Mouse (Mus musculus) megakaryocyte progenitor cell, adult 5-6 weeks (primary cell): ENCODE results near the gene Pnmal2. TPM values are rescaled to one million over a fixed set of nuclear protein-coding genes. Genes with fewer than 3 reads are reported as not detected.
"Not testable (repeated sequence)": the region's sequence is repeated elsewhere in the genome, so short reads cannot be mapped to it uniquely, and the experiment has no call there.

Source experiments
- ATAC-seq: replicated peaks from 2 replicates; pipeline ENCODE4 v1.8.0; 2016; ENCODE audit warnings: mild to moderate bottlenecking, moderate TSS enrichment, inconsistent platforms; ENCODE audit not compliant: poor library complexity
- total RNA-seq, 2 experiments: library from RNA; stranded (forward) in 1 of 2; stranded (reverse) in 1 of 2; fragments of 157-497, 149-512 nt in 1 of 2; fragments of 200-1000 nt in 1 of 2; gene quantifications; 2 replicates each; pipeline versions ENCODE4 v1.2.3 to v1.2.4; 2015 to 2017

Gene Pnmal2
- total RNA-seq, 2 experiments from 2014 or later = not detected

DNA sequence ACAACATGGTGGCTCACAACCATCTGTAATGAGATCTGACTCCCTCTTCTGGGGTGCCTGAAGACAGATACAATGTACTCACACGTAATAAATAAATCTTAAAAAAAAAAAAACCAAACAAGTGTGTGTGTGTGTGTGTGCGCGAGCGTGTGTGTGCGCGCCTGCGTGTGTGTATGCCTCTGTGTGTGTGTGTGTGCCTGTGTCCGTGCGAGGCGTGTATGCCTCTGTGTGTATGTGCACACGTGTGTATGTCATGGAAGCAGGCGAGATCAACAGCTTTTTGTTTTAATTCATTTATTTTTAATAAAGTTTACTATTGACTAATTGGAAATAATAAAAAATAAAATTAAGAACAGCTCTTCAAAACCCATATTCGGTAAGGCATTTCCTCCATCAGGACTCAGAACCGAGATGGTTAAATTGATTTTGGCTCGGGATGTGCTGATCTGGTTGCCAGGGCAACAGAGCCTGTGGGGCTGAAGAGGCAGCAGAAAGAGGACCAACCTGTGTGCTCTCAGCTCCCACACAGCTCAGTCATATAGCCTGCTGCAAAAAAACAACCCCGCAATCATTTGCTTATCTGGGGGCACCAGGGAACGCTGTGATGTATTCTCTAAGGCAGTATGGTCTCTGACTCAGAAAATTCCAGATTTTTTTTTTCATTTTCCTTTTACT lies 6.2 kb upstream of the Pnmal2 start:
- ATAC-seq = no peak

DNA sequence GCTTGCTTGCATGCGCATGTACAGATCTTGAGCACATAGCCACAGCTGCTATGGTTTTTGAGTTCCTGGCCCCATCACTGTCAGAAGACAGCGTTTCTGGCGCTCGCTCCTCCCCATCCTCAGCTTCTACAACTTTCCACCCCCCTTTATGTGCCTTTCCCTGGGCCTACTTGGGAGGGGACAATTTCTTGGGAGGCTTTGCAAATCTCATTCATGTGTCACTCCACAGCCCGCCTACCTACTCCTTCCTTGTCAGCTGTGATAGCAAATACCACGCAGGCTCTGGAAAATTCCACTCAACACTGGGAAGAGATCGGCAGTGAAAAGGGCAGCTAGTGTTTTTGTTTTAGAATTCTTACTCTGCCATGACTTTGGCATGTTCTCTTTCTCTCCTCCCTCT lies 4.2 kb upstream of the Pnmal2 start:
- ATAC-seq = no peak

DNA sequence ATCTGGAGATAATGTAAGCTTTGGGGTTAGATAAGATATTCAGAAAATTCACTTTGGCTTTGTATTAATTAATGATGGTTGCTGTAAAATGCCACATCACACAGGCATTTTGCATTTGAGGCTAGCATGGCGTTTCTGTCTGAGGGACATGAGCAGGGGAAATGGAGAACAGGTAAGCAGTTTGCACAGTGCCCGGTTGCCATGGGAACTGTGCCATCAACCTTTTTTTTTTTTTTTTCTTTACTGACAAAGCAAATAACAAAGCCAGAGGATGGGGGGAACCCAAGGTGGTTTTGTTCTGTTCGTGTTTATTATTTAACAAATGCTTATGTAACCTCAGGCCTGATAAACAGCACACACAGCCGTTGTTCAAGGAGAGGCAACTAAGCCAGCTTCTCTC lies 1.6 kb upstream of the Pnmal2 start:
- ATAC-seq = no peak

DNA sequence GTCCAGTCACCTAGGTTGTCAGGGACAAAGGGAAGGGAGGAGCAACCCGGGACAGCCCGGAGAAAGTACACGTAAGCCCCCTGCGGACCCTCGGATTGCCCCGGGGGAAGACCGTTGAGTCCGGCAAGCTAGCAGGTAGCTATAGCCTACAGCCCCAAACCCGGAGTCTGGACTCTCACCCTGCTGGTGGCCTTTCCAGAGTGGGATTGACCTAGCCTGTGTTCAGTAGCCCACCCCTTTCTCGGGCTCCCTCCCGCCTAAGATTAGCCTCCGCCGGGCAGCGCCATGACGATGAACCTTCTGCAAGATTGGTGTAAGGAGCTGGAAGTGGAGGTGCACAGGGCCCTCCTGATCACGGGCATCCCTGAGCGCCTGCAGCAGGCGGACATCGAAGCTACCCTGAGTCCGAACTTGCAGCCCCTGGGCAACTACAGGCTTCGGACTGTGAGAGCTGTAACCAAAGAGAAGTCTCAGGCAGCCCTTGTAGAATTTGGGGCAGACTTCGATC lies 380 bp downstream of the Pnmal2 start:
- no peak for ATAC-seq

DNA sequence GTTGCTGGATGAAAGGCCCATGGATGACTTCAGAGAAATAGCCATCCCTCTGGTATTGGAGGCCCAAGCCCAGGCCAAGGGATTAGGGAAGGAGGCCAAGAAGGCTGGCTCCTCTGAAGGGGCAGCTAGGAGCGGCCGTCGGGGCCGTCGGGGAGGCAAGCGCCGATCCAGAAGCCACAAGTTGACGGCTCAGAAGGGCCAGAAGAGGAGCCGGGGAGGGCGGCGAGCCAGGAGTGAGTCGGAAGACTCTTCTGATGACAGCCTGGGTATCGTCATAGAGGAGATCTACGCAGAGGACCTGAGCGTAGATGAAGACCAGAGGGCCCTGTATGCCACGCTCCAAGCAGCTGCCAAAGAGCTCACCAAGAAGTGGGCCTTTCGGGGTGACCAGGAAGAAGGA lies 937 bp downstream of the Pnmal2 start:
- no peak for ATAC-seq

DNA sequence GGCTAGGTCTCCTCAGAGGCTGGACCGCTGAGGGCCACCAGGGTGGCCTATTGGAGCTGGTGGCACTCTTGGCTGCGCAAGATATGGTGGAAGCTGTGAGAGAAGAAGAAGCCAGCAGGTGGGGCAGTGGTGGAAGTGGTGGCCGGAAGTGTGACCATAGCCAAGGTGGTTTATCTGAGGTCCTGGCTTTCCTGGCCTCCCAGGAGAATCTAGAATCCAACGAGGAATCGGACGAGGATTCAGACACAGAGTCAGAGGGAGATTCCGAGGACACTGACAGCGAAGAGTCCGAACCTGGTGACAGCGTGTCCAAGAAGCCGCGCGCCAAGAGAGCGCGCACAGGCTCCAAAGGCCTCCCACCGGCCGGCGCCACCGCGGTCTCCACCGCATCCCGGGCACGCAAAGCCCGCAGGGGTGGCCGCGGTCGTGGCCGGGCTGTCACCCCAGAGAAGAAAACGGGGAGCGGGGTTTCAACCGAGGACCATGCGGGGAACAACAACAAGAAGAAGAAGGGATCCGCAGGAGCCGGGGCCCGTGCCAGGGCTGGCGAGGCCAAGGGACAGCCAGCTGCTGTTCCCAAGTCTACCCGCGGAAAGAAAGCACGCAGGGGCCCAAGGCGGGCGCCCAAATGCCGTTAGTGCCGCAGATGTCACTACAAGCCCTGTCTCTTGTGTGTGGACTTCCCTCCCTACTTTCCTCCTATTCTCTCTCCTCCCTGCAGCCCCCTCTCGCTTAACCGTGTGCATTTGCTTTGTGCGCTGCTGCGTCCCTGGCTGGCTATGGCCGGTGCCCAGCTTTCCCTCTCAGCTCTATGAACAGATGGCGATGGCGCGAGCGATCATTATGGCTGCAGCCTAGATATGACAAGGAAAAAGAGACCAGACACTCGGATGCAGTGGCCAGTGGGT lies 2.2 kb downstream of the Pnmal2 start:
- no peak for ATAC-seq

DNA sequence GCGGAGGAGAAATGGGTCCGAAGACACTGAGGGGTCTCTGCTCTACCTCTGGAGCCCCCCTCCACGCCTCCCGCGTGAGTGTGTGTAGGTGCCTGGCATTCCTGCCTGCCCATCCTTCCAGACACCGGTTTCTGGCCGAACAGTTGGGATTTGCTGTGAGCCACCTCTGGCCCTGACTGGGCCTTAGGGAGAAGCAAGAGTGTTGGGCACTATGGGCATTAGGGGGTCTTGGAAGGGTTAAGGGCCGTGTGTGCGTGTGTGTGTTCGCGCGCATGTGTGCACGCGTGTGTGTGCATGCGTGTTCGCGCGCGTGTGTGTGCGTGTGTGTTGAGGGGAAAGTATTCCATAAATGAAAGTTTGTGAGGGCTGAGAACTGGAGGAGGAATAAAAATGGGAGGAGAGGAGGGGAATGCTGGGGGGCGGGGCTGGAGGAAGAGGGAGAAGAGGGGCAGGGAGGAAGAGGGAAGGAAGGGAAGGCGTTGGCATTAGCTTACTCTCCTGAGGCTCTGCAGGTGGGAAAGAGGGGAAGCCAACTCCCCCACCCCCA lies 2.9 kb downstream of the Pnmal2 start:
- ATAC-seq = no peak

DNA sequence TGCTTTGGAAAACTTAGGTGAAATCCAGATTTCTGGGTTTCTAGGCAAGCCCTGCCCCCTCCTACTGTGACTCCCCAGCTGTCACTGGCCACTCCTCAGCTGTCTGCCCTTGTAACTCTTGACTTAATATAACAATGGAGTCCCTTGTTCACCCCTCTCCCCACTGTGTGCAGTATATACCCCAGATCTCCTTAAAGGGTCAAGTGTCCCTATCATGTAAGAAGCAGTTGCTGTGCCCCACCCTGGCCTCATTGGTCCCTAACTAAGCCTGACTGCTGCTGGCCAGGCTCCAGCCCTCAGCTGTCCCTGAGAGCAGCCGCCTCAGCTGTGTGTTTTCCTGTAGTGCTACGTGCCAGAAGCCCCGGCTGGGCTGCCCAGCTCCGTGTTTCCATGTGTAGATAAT lies 3.5 kb downstream of the Pnmal2 start:
- no peak for ATAC-seq

DNA sequence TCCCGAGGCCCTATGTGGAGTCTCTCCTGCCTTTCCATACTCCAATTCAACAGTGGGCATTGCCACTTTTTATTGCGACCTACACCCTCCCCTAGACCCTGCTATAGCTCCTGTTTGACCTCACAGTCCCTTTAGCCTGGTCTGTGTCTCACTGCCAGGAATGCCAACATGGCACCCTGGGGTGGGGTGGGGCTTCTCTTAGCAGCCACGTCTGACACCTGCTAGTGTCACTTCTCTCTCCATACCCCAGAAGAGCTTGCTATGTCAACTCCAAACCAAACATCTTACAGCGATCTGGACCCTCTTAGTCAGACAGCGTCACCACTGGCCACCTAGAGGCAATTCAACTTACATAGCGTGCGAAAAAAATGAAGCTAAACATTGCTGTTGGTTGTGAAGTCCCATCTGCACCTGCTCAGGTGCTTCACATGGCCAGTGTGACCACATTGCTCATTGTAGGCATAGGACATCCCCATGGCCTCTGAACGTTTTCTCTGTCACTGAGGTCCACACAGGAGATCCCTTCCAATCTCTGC lies 4.5 kb downstream of the Pnmal2 start:
- no peak for ATAC-seq

DNA sequence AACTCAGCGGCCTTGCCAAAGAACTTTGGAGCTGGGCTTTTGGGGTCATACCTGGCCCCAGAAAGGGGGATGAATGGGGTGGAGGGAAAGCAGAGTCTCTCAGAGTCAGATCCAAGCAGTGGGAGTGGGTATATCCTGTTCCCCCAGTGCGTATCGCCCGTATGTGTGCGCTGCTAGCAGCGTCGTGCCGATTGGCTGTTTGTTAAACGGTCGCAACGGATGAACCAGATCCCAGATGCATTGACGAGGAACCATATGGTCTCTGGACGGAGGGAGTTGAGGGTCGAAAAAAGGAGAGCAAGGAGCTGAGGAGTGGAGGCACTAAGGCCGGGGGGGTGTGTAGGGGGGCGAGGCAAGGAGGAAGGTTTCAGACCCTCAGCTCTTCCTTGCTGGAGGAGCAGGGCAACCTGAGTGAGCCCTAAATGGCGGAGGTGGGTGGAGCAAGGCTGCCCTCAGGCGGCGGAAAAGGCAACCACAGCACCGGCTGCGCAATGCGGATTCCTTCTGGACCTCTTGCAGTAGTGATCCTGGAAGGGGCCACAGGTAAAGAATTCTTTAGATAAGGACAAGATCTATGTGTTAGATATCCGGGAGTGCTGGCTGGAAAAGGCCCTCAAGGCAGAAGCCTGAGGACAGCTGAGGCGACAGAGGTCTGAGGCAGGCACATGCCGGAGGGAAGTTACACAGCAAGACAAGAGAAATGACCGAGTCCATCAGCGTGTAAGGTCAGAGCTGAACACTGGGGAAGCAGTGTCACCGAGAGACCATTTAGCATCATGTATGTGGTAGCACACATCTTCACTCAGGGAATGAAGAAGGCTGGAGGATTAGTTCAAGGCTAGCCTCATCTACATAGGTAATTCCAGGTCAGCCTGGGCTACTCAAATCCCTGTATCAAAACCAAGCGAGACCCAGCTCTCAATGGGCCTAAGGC lies 5.7 kb downstream of the Pnmal2 start:
- peak; percentile 75 for ATAC-seq

DNA sequence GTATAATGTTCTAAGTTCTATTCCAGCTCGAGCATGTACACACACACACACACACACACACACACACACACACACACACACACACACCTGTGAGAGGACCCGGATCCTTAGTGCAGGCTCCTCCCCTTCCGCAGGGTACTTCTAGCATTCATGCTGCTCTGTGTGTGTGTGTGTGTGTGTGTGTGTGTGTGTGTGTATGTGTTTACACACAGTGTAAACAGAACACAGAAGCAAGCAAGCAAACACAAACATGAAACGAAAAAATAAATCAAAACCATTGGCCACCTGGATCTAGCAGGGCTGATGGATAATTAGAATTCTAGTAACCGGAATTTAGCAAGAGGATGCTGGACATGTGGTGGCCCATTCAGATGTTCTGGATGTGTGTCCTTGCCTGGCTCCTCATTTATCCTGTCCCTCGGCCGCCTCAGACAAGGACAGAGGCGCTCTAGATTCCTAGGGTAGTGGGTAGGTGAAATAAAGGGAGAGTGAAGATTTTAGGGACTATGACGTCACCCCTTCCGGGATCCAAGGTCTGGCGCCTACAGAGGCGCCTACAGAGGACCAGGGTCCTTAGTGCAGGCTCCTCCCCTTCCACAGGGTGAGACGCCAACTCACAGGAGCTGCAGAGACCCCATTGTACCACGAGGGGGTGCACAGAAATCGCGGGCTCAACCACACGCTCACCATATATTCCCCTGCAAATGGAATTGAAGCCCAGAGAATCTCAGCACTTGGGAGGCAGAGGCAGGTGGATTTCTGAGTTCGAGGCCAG lies 6.6 kb downstream of the Pnmal2 start:
- ATAC-seq = peak; percentile 91

DNA sequence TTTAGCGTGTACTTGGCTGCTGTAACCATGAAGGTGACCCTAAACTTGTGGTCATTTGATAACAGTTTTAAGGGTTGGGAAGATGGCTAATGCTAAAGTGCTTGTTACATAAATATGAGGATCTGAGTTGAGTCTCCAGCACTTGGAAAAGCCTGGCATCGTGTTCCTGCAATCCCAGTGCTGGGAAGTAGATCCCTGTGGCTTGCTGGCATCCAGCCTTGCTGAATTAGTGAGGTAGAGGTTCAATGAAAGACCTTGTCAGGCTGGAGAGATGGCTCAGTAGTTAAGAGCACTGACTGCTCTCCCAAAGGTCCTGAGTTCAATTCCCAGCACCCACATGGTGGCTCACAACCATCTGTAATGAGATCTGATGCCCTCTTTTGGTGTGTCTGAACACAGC lies 9.3 kb downstream of the Pnmal2 start:
- ATAC-seq = not testable (repeated sequence)

DNA sequence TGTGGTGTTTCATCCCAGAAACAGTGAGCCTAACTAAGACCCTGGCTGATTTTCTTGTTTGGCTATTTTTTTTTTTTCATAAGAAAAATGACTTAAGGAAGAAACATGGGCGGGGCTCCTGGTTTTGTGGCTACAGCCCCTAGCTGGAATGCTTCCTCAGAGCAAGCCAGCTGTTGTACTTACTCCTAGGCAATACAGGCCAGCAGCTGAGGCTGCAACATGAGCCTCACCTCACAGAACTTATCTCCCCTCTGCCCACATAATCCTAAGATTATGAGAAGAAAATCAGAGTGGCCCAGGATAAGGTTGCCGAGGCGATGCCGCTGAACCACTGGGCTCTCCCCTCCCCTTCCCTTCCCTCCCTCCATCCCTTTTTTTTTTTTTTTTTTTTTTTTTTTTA lies 11.2 kb downstream of the Pnmal2 start:
- ATAC-seq = no peak

DNA sequence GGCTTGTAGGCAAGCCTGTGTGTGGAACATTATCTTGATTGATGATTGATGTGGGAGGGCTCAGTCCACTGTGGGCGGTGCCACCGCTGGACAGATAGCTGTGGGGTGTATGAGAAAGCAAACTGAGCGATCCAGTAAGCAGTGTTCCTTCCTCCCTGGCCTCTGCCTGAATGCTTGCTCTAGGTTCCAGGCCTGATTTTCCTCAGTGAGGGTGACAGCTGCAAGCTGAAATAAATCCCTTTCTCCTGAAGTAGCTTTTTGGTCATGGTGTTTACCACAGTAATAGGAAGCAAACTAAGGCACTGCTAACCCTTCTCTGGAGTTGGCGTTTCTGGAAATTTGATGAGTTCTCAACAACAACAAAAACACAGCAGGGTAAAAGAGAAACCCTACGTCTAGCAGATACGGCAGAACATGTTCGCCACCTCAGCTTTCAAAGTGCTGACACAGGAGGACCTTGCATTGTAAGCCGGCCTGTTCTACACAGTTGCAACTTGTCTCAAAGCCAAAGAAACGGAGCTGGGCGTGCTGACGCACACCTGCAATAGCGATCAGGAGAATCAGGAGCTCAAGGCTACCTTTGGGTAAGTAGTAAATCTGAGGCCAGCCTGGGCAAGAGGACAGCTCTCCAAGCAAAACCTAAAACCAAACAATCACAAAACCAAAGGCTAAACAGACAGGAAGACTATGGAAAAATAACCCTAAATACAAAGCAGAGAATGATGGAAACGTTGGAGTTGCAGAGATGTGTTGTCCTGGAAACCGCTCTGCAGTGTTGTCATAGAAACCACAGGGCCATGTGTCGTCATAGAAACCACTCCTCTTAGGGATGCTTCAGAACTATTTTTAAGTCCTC lies 12.2 kb downstream of the Pnmal2 start:
- no peak for ATAC-seq

DNA sequence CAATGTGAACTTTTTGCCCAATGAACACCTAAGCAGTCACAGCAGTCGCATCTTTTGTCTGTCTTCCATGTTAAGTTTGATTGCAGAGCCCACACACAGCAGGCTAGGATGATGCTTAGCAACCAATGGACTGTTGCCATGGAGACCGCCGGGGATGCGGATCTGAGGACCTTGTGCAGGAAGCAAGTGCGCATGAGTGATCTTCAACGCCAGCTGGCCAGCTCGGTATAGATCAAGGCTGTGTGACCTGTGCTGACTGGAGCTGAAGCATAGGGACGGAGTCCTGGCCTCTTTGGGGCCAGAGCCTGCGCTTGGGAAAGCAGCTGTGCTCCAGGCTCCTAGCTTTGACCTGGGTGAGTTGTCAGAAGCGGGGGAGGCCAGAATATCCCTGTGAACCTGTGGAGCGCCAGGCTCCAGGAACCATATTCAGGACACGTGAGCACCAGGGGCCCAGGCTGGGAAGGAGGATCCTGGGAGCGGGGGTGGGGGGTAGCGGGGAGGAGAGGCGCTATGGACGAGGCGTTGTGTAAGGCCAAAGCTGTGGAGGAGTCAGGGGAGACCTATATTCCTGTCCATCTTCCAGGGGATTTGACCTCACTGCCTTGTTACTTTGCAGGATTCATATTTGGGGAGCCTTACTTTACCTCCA lies 15.2 kb downstream of the Pnmal2 start, which contains the start of gene Pnmal1:
Gene Pnmal1 (plus strand): TSS at position 141 of the 649 bp plus-strand sequence.
- ATAC-seq = no peak

DNA sequence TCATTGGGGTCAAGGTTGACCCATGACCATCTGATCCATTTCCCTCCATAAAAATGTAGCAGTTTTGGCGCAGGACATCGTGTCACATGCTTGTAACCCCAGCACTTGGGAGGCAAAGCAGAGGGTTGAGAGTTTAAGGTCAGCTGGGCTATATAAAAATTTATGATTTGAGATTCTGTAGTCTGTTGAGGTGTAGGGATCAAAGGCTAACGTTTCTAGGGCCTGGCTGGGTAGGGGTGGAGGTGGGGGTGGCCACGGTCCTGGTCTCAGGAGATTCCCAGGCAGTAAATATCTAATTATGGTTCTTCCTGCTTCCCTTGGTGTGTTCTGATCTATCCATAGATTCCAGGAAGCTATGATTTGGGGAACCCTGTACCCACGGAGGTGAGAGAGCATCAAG lies 17.2 kb downstream of the Pnmal2 start:
- ATAC-seq = no peak

DNA sequence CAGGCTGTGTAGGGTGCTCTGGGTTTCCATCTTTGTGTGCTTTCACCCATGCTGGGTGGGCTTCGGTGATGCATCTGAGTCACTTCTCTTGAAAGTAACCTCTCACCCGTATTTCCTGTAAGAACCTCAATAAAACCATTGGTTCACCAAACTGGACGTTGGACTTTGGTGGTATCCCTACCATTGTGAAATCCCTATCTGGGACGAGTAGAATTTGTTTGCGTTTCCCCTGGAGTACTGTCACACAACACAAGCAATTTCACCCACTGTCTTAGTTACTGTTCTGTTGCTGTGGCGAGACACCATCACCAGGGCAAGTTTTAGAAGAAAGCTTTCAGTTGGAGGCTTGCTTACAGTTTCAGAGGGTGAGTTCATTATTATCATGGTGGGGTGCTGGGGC lies 23.9 kb downstream of the Pnmal2 start:
- ATAC-seq = no peak

DNA sequence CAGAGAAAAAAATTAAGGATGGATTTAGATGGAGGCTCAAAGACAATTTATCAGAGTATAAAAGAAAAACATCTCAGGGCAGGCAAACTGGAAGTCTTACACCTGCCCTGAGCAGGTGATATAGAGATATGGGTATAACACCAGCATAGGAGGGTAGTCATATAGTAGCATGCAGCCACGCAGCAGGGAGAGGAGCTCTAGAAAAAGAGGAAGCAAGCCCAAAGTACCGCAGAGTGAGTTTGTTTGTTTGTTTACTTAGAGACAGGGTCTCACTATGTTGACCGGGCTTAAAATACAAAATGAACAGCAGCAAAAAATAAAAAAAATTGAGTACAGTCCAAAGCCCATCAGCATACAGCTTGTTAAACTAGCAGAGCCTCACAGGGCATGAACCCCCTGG lies 26.7 kb downstream of the Pnmal2 start:
- ATAC-seq = no peak; the same call in 1 of the 2 replicates
